Mouse (Mus musculus): ENCODE data around the gene Errfi1. TPM values are rescaled to one million over a fixed set of nuclear protein-coding genes. Genes with fewer than 3 reads are reported as not detected.

The Errfi1 gene
- polyA plus RNA-seq (2016; fragmentation: Nextera tagmentation; extraction: Ambion mirVana): 25.2 and 25.9 TPM in 2 replicates

GRCm38 (mm10) chr4:150853680-150854461 lies at the start of gene Errfi1:
TSS of gene Errfi1 (plus strand) at chr4:150853919.
- H3K36me3 ChIP-seq: no peaks in the 10 kb centered on the region
- H3K27me3 ChIP-seq (ENCODE audit: low read depth, poor library complexity, severe bottlenecking): no peaks in the 10 kb centered on the region
- H3K4me3 ChIP-seq: peak within 1 kb of the TSS; percentile 89
- peaks cover 40% of the 10 kb centered on the region for H3K4me1 ChIP-seq
- peak; percentile 54 for DNase-seq (ENCODE audit: low spot score)
- H3K27ac ChIP-seq: peak within 1 kb of the TSS; percentile 98
- H3K9me3 ChIP-seq (replicated peaks): no peaks in the 10 kb centered on the region
- 35% methylated on average over 13 of the region's 13 CpGs for WGBS

- Histone ChIP-seq H3K9me3 (replicated peaks) (no peaks in the 10 kb centered on the region), H3K27me3 (ENCODE audit: low read depth, poor library complexity, severe bottlenecking) (no peaks in the 10 kb centered on the region), H3K4me1 (peaks cover 71% of the 10 kb centered on the region), H3K36me3 (no peaks in the 10 kb centered on the region), H3K4me3 (no peak overlapping the region), H3K27ac (no peak overlapping the region)
- 66% methylated on average over 6 of the region's 6 CpGs for WGBS
- no peak for DNase-seq (ENCODE audit: low spot score)
Observed at GRCm38 (mm10) chr4:150804204-150804603, 49.5 kb upstream of the Errfi1 start.

GRCm38 (mm10) chr4:150807727-150808470 lies 45.8 kb upstream of the Errfi1 start:
- Histone ChIP-seq H3K36me3 (no peaks in the 10 kb centered on the region), H3K27me3 (ENCODE audit: low read depth, poor library complexity, severe bottlenecking) (no peaks in the 10 kb centered on the region), H3K4me3 (no peak overlapping the region), H3K27ac (peak overlapping the region; percentile 79), H3K4me1 (peaks cover 63% of the 10 kb centered on the region), H3K9me3 (replicated peaks) (no peaks in the 10 kb centered on the region)
- no peak for DNase-seq (ENCODE audit: low spot score)
- 59% methylated on average over 20 of the region's 20 CpGs for WGBS

- Histone ChIP-seq H3K27me3 (ENCODE audit: low read depth, poor library complexity, severe bottlenecking) (no peaks in the 10 kb centered on the region), H3K36me3 (no peaks in the 10 kb centered on the region), H3K4me3 (no peak overlapping the region), H3K27ac (peak overlapping the region; percentile 79), H3K9me3 (replicated peaks) (no peaks in the 10 kb centered on the region), H3K4me1 (peaks cover 60% of the 10 kb centered on the region)
- DNase-seq (ENCODE audit: low spot score): no peak
- 70% methylated on average over 12 of the region's 12 CpGs for WGBS
Observed at GRCm38 (mm10) chr4:150808471-150808847, 45.3 kb upstream of the Errfi1 start.

GRCm38 (mm10) chr4:150809323-150809722 lies 44.4 kb upstream of the Errfi1 start:
- H3K36me3 ChIP-seq: no peaks in the 10 kb centered on the region
- peaks cover 52% of the 10 kb centered on the region for H3K4me1 ChIP-seq
- 9% methylated on average over 9 of the region's 9 CpGs for WGBS
- peak; percentile 69 for DNase-seq (ENCODE audit: low spot score)
- H3K27me3 ChIP-seq (ENCODE audit: low read depth, poor library complexity, severe bottlenecking): no peaks in the 10 kb centered on the region
- no peaks in the 10 kb centered on the region for H3K9me3 ChIP-seq (replicated peaks)
- H3K4me3 ChIP-seq: peak overlapping the region; percentile 13; the same call in 1 of the 2 replicates
- peak overlapping the region; percentile 79 for H3K27ac ChIP-seq

GRCm38 (mm10) chr4:150815144-150815543 lies 38.6 kb upstream of the Errfi1 start:
- Histone ChIP-seq H3K9me3 (replicated peaks) (no peaks in the 10 kb centered on the region), H3K36me3 (no peaks in the 10 kb centered on the region), H3K4me1 (peaks cover 20% of the 10 kb centered on the region), H3K4me3 (no peak overlapping the region), H3K27ac (0 out of 2 replicates have a peak overlapping the region, but pooled peaks have one; percentile 23), H3K27me3 (ENCODE audit: low read depth, poor library complexity, severe bottlenecking) (0 out of 2 replicates have a peak, but pooled peaks cover 4% of the 10 kb centered on the region)
- no peak for DNase-seq (ENCODE audit: low spot score)
- 88% methylated on average over 4 of the region's 4 CpGs for WGBS

- Histone ChIP-seq H3K4me1 (peaks cover 31% of the 10 kb centered on the region), H3K27me3 (ENCODE audit: low read depth, poor library complexity, severe bottlenecking) (0 out of 2 replicates have a peak, but pooled peaks cover 4% of the 10 kb centered on the region), H3K36me3 (no peaks in the 10 kb centered on the region), H3K27ac (no peak overlapping the region), H3K9me3 (replicated peaks) (no peaks in the 10 kb centered on the region), H3K4me3 (no peak overlapping the region)
- 66% methylated on average over 13 of the region's 13 CpGs for WGBS
- no peak for DNase-seq (ENCODE audit: low spot score)
Observed at GRCm38 (mm10) chr4:150816414-150816951, 37.2 kb upstream of the Errfi1 start.

- Histone ChIP-seq H3K9me3 (replicated peaks) (no peaks in the 10 kb centered on the region), H3K27me3 (ENCODE audit: low read depth, poor library complexity, severe bottlenecking) (0 out of 2 replicates have a peak, but pooled peaks cover 4% of the 10 kb centered on the region), H3K4me3 (no peak overlapping the region), H3K36me3 (no peaks in the 10 kb centered on the region), H3K4me1 (peaks cover 55% of the 10 kb centered on the region), H3K27ac (peak overlapping the region; percentile 66)
- WGBS: 72% methylated on average over 12 of the region's 12 CpGs
- no peak for DNase-seq (ENCODE audit: low spot score)
Observed at GRCm38 (mm10) chr4:150819126-150819910, 34.4 kb upstream of the Errfi1 start.

- DNase-seq (ENCODE audit: low spot score): no peak
- H3K27ac ChIP-seq: peak overlapping the region; percentile 42
Observed at GRCm38 (mm10) chr4:150821381-150821780, 32.3 kb upstream of the Errfi1 start.

GRCm38 (mm10) chr4:150822624-150823023 lies 31.1 kb upstream of the Errfi1 start:
- Histone ChIP-seq H3K9me3 (replicated peaks) (no peaks in the 10 kb centered on the region), H3K4me3 (no peak overlapping the region), H3K27ac (peak overlapping the region; percentile 42), H3K36me3 (no peaks in the 10 kb centered on the region), H3K27me3 (ENCODE audit: low read depth, poor library complexity, severe bottlenecking) (0 out of 2 replicates have a peak, but pooled peaks cover 4% of the 10 kb centered on the region), H3K4me1 (peaks cover 88% of the 10 kb centered on the region)
- WGBS: 69% methylated on average over 9 of the region's 9 CpGs
- no peak for DNase-seq (ENCODE audit: low spot score)

More at GRCm38 (mm10) chr4:150821381-150821780, 32.3 kb upstream of the Errfi1 start:
- H3K9me3 ChIP-seq (replicated peaks): no peaks in the 10 kb centered on the region
- H3K4me3 ChIP-seq: no peak overlapping the region
- no peaks in the 10 kb centered on the region for H3K36me3 ChIP-seq
- 86% methylated on average over 8 of the region's 8 CpGs for WGBS
- peaks cover 76% of the 10 kb centered on the region for H3K4me1 ChIP-seq
- H3K27me3 ChIP-seq (ENCODE audit: low read depth, poor library complexity, severe bottlenecking): 0 out of 2 replicates have a peak, but pooled peaks cover 4% of the 10 kb centered on the region

GRCm38 (mm10) chr4:150823614-150824480 lies 29.9 kb upstream of the Errfi1 start:
- Histone ChIP-seq H3K27me3 (ENCODE audit: low read depth, poor library complexity, severe bottlenecking) (0 out of 2 replicates have a peak, but pooled peaks cover 4% of the 10 kb centered on the region), H3K4me1 (peaks cover 88% of the 10 kb centered on the region), H3K9me3 (replicated peaks) (no peaks in the 10 kb centered on the region), H3K36me3 (no peaks in the 10 kb centered on the region), H3K27ac (peak overlapping the region; percentile 42), H3K4me3 (no peak overlapping the region)
- 61% methylated on average over 24 of the region's 24 CpGs for WGBS
- no peak for DNase-seq (ENCODE audit: low spot score)
